Mouse (Mus musculus) spleen, adult 18-20 months (tissue): Measurements from ENCODE around the gene Dlk2.
A peak's percentile ranks its signal among the peaks of the same experiment; 100 is the strongest.

Source experiments
- DNase-seq, 2 experiments: peaks; one replicate each; pipeline ENCODE4 v3.0.0; 2022; ENCODE audit warnings: mixed read lengths in 2 of 2

Dlk2 gene

GRCm38 (mm10) chr17:46322046-46322823, 25.0 kb downstream of the Dlk2 start:
- DNase-seq, result no peak

DNA sequence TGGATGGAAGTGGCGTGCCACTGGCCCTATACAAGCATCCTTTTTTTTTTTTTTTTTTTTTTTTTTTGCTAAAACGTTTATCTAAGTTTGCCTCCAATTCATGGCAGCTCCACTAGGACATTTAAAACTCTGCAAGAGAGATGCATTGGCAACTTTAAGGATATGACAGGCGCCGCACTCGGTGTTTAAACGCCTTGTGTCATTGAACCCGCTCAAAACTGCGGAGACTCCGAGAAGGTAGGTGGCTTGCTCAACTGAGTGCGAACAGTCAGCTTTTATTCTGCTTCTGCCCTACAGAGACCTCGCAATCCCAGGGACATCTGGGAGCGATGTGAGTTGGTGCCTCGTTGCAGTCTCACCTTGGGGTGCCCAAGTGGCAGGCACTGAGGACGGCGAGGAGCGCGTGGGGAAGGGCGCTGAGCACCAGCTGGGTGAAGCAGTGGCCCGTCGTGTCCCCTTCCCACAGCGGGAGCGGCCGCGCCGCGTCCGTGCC, 30.2 kb downstream of the Dlk2 start:
- DNase-seq, result no peak

- peak; percentile 96 to 98 for DNase-seq
These were observed 30.8 kb downstream of the Dlk2 start, which contains the start of gene Abcc10 for GRCm38 (mm10) chr17:46327906-46328534. TSS of gene Abcc10 (minus strand) at chr17:46328352.

DNA sequence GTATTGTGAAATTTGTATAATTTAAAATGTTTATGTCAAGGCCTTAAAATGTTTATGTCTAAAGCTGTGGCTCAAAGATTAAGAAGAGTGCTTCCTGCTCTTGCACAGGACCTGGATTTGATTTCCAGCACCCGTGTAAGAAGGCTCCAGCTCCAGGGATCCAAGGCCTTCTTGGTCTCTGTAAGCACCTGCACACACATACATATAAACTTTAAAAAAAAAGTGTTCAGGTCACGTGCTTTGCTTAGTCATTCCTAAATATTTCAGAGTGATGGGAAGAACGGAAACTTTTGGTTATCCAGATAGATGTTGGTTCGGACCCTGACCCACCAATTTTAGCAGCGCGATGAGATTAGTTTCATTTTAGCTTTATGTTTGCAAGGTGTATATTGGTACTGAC, 31.5 kb downstream of the Dlk2 start:
- DNase-seq, result no peak

- DNase-seq, result peak in 1 of 2 experiments; percentile 18
These were observed 39.3 kb downstream of the Dlk2 start for GRCm38 (mm10) chr17:46336475-46336874.

GRCm38 (mm10) chr17:46341208-46341607, 44.0 kb downstream of the Dlk2 start:
- peak; percentile 13 to 14 for DNase-seq

DNA sequence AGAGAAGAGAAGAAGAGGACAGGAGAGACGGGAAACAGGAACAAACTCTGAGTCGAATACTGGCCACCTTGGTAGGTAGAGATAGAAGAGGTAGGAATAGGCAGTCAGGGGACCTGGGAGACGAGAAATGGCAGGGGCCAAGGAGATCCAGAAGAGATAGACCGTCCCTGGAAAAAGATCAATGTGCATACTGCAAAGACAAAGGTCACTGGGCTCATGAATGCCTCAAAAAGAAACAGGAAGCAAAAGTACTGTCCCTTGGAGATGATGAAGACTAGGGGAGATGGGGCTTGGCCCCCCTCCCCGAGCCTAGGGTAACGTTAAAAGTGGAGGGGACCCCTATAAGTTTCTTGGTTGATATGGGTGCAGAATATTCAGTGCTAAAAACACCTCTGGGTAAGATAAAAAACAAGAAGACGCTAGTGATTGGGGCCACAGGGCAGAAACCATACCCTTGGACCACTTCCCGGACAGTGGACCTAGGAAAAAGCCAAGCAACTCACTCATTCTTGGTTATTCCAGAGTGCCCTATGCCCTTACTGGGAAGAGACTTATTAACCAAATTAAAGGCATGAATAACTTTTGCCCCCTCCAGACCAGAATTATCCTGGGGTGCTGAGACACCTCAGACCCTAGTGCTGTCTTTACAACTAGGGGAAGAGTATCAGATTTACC, 53.9 kb downstream of the Dlk2 start:
- DNase-seq, result no peak
